Mouse (Mus musculus) heart, adult 2 months (tissue): ENCODE data around the gene Tmem63b. TPM values are rescaled to one million over a fixed set of nuclear protein-coding genes. Genes with fewer than 3 reads are reported as not detected.

Source experiments
- DNase-seq, 2 experiments: peaks; one replicate each; pipeline ENCODE4 v3.0.0; 2021
- H3K27ac ChIP-seq: fragments of 200-600 bp; 2 replicates; pipeline ENCODE4 v1.8.1; 2022
- H3K27me3 ChIP-seq: fragments of 200-500 bp; 2 replicates; pipeline ENCODE4 v1.6.1; 2012; ENCODE audit warnings: mild to moderate bottlenecking, low read length, inconsistent platforms, mixed read lengths; ENCODE audit not compliant: control insufficient read depth, insufficient read depth
- H3K36me3 ChIP-seq: fragments of 200-500 bp; 2 replicates; pipeline ENCODE4 v1.6.1; 2012; ENCODE audit warnings: low read length, inconsistent platforms; ENCODE audit not compliant: control insufficient read depth, insufficient read depth
- H3K4me1 ChIP-seq: fragments of 200-500 bp; 2 replicates; pipeline ENCODE4 v1.6.1; 2011; ENCODE audit warnings: low read length; ENCODE audit not compliant: control insufficient read depth, insufficient read depth
- H3K4me3 ChIP-seq: fragments of 200-600 bp; 2 replicates; pipeline ENCODE4 v1.8.1; 2022
- H3K79me2 ChIP-seq: fragments of 200-500 bp; replicated peaks from 2 replicates; pipeline ENCODE4 v1.6.1; 2012; ENCODE audit warnings: mild to moderate bottlenecking, inconsistent platforms, low read length, moderate library complexity, mixed read lengths; ENCODE audit not compliant: control insufficient read depth, insufficient read depth
- H3K9ac ChIP-seq: fragments of 200-500 bp; 2 replicates; pipeline ENCODE4 v1.6.1; 2012; ENCODE audit warnings: low read depth, mild to moderate bottlenecking, control low read depth, inconsistent platforms, low read length, mixed read lengths
- CTCF ChIP-seq: fragments of 200-600 bp; IDR thresholded peaks from 2 replicates; pipeline ENCODE4 v1.8.1; 2022; ENCODE audit warnings: antibody characterized with exemption, mild to moderate bottlenecking, moderate library complexity
- EP300 ChIP-seq: fragments of 200-500 bp; IDR thresholded peaks from 2 replicates; pipeline ENCODE4 v1.6.1; 2011; ENCODE audit warnings: low read depth, low read length, control low read depth; ENCODE audit not compliant: insufficient read depth
- POLR2A ChIP-seq: fragments of 200-500 bp; IDR thresholded peaks from 2 replicates; pipeline ENCODE4 v1.6.1; 2011; ENCODE audit warnings: mild to moderate bottlenecking, low read depth, low read length, control low read depth; ENCODE audit not compliant: insufficient read depth
- WGBS: fragments of 180-500 bp; shearing (Covaris S2); methylation state at CpG from one replicate; pipeline ENCODE4 v1.1.7; 2018; 5-methylcytosine and 5-hydroxymethylcytosine counted together
- intact Hi-C: fragments of 180-260 bp; cut with DNase I; formaldehyde crosslinking; loops from one replicate; pipeline ENCODE4 v1.15.1; 2025
- polyA plus RNA-seq: library from polyadenylated mRNA; depleted of rRNA; stranded (reverse); fragments of >200 nt; gene quantifications from 2 replicates; pipeline ENCODE4 v1.2.3, GENCODE M21; 2012
- total RNA-seq, 2 experiments: library from RNA; stranded (reverse); gene quantifications; 2 replicates each; pipeline ENCODE4 v1.2.3; 2021

Tmem63b gene
- total and polyA plus RNA-seq, 3 experiments = 81.8 to 122 (median 90.1) TPM

DNA sequence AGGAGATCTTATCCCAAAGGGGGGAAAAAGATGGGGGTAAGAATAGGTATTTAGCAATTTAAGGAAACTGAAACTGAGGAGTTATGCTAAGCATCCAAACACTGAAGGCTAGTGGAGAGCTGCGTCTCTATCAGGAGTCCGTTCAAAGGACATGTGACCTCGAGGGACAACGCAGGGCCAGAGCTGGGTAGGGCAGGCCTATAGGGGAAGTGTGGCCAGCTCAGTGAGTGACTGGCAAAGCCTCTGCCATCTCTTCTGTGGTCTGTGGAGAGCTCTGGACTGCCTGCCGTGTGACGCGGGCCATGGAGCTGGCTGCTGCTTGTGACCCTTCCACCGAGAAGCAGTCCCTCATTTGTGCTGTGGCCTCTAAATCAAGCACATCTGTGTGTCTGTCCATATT is 23.7 kb upstream of the Tmem63b start:
- Histone ChIP-seq H3K4me1 (no peaks in the 10 kb centered on the region), H3K79me2 (no peaks in the 10 kb centered on the region), H3K4me3 (no peak overlapping the region), H3K9ac (no peak overlapping the region), H3K27ac (no peak overlapping the region), H3K27me3 (no peaks in the 10 kb centered on the region), H3K36me3 (no peaks in the 10 kb centered on the region)
- 54% methylated on average over 8 of the region's 8 CpGs for WGBS
- TF ChIP-seq POLR2A (no peak), CTCF (no peak), EP300 (no peak)
- intact Hi-C loops = no loop called here
- no peak for DNase-seq

DNA sequence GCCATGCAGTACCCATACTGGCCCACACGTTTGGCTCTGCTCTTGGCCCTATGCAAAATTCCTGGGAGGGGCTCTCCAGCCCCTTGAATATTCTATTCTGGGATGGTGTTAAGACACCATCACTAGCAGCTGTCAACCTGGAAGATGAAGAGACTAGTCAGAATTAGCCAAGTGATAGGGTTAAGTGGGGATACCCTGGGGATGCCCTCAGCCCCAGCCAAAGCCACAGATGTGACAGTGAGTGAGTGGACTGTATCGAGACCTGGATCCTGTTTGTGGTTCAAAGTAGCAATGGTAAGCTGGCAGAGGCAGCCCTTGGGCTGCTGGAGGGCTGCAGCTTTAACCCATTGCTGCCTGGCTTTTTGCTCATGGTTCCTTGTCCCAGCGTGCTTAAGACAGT is 23.1 kb upstream of the Tmem63b start:
- 38% methylated on average over 3 of the region's 3 CpGs for WGBS
- H3K36me3 ChIP-seq = no peaks in the 10 kb centered on the region
- no peak for DNase-seq

DNA sequence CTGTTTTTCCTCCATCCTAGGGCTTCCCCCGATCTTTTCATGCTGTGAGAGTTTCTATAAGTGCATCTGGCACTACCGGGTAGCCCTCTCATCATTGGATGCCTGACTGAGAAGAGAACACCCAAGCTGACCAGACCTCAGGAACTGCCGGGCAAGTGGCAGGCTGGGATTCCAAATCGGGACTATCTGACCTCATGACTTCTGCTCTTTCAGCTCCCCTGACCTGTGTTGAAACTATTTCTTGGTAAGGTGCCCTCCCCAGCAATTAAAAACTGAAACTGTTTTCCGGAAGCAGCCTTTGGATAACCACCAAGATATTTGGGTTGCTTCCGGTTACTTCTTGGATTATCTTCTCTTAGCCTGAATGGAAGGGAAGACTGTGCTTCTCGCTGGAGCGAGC is 21.5 kb upstream of the Tmem63b start:
- H3K36me3 ChIP-seq = no peaks in the 10 kb centered on the region
- H3K27ac ChIP-seq = no peak overlapping the region
- H3K79me2 ChIP-seq = no peaks in the 10 kb centered on the region
- TF ChIP-seq POLR2A (no peak), CTCF (no peak), EP300 (no peak)
- no peak overlapping the region for H3K9ac ChIP-seq
- H3K27me3 ChIP-seq = no peaks in the 10 kb centered on the region
- no peaks in the 10 kb centered on the region for H3K4me1 ChIP-seq
- H3K4me3 ChIP-seq = no peak overlapping the region
- 73% methylated on average over 8 of the region's 8 CpGs for WGBS
- no peak for DNase-seq
- intact Hi-C loops = no loop called here

More for the DNA sequence above, 23.1 kb upstream of the Tmem63b start:
- H3K27ac ChIP-seq = no peak overlapping the region
- H3K4me3 ChIP-seq = no peak overlapping the region
- no peak overlapping the region for H3K9ac ChIP-seq
- TF ChIP-seq EP300 (no peak), CTCF (peak; percentile 14; the same call in 1 of the 2 replicates)
- no peaks in the 10 kb centered on the region for H3K27me3 ChIP-seq
- no peaks in the 10 kb centered on the region for H3K4me1 ChIP-seq
- intact Hi-C loops = no loop called here
- H3K79me2 ChIP-seq = no peaks in the 10 kb centered on the region

DNA sequence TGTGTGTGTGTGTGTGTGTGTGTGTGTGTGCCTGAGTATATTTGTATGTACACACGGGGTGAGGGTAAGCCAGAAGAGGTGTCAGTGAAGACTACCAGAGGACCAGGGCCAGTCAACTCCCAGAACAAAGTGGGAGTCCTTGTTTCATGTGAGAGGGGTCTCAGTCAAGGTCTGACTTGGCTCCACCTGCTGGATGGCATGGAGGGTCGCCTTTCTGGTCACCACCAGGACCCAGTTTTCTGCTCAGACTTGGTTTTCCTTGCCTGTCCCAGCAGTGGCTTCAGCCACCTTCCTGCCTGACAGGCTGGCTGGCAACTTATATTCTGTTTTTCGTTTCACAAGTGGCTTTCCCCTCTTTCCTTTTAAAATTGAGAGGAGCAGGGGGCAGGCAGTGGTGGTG is 20.7 kb upstream of the Tmem63b start:
- intact Hi-C loops = no loop called here
- H3K4me1 ChIP-seq = no peaks in the 10 kb centered on the region
- WGBS = 38% methylated on average over 3 of the region's 3 CpGs
- H3K27me3 ChIP-seq = no peaks in the 10 kb centered on the region
- H3K27ac ChIP-seq = no peak overlapping the region
- DNase-seq = no peak
- no peaks in the 10 kb centered on the region for H3K79me2 ChIP-seq
- H3K9ac ChIP-seq = no peak overlapping the region
- no peak for TF ChIP-seq EP300
- no peak for TF ChIP-seq CTCF
- TF ChIP-seq POLR2A = no peak
- H3K36me3 ChIP-seq = no peaks in the 10 kb centered on the region
- H3K4me3 ChIP-seq = no peak overlapping the region

DNA sequence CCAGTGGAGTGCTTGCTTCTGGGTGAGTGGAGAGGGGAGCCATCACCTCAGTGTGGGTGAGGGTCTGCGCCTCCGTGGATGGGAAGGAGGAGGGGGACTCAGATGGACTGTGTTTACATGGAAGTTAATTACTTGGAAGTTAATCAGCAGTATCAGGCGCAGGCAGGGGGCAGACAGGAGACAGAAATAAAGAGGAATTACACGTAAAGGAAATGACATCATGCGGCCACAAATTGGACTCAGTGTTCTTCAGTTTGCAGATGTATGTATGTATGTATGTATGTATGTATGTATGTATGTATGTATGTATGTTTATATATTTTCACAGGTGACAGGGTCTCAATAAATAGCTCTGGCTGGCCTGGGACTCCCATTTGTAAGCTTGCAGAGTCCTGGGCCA is 20.1 kb upstream of the Tmem63b start:
- intact Hi-C loops = no loop called here
- 49% methylated on average over 5 of the region's 5 CpGs for WGBS

DNA sequence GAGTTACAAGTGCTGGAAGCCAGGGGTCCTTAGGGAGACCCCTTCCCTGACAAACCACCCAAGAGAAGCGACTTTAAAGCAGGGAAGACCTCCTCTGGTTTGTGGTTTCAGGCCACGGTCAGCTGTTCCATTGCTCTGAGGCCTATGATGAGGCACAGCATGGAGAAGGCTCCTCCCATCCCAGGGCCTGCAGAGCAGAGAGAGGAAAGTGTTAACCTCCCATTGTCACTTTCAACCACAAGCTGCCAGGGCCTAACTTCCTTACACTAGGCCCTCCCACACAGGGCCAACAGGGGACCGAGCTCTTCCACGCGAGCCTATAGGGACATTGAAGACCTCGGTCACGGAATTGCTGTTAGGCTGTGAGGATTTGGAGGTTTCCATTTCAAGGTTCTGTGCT is 16.5 kb upstream of the Tmem63b start:
- Histone ChIP-seq H3K4me3 (no peak overlapping the region), H3K27ac (no peak overlapping the region), H3K27me3 (no peaks in the 10 kb centered on the region), H3K79me2 (no peaks in the 10 kb centered on the region), H3K4me1 (peaks cover 2% of the 10 kb centered on the region; the same call in 1 of the 2 replicates), H3K36me3 (no peaks in the 10 kb centered on the region), H3K9ac (no peak overlapping the region)
- DNase-seq = no peak
- intact Hi-C loops = no loop called here
- TF ChIP-seq POLR2A (no peak), EP300 (no peak), CTCF (no peak)
- 49% methylated on average over 7 of the region's 7 CpGs for WGBS

More for the DNA sequence above, 20.1 kb upstream of the Tmem63b start:
- Histone ChIP-seq H3K36me3 (no peaks in the 10 kb centered on the region), H3K9ac (no peak overlapping the region), H3K27ac (no peak overlapping the region), H3K4me3 (no peak overlapping the region), H3K79me2 (no peaks in the 10 kb centered on the region), H3K4me1 (no peaks in the 10 kb centered on the region), H3K27me3 (no peaks in the 10 kb centered on the region)
- no peak for DNase-seq
- TF ChIP-seq CTCF = no peak
- no peak for TF ChIP-seq EP300
- no peak for TF ChIP-seq POLR2A
